Mouse (Mus musculus): Measurements from ENCODE around the gene Dop1b.

- TF ChIP-seq CTCF (IDR thresholded peaks at IDR 0.05; ENCODE audit: borderline replicate concordance, insufficient read depth, low read length), result no peak
- no peak; the same call in 1 of the 2 replicates for TF ChIP-seq POLR2A (IDR thresholded peaks at IDR 0.05; ENCODE audit: low read depth, low read length)
These were observed 121.0 kb downstream of the Dop1b start for GRCm38 (mm10) chr16:93832451-93833276.

Data from embryonic fibroblast, embryonic 13.5 days (primary cell).